Mouse (Mus musculus): Measurements from ENCODE around the gene Gm21209. TPM values are rescaled to one million over a fixed set of nuclear protein-coding genes. Genes with fewer than 3 reads are reported as not detected.
"Not testable (repeated sequence)": the region's sequence is repeated elsewhere in the genome, so short reads cannot be mapped to it uniquely, and the experiment has no call there.

Gm21209 gene
- not detected in 2 replicates for polyA plus RNA-seq (2015; fragmentation: Nextera tagmentation; extraction: Ambion mirVana)

GRCm38 (mm10) chrY:49570856-49571255 lies at the start of gene Gm21209:
Gene Gm21209 (plus strand): TSS chrY:49571156.
- H3K9ac ChIP-seq (ENCODE audit: low read depth, low read length); H3K27me3 ChIP-seq (replicated peaks; ENCODE audit: control insufficient read depth, insufficient read depth, low read length); H3K4me1 ChIP-seq (ENCODE audit: control insufficient read depth, insufficient read depth, low read depth, low read length); ATAC-seq; H3K4me3 ChIP-seq (ENCODE audit: low read length); H3K27ac ChIP-seq (ENCODE audit: low read depth, low read length); H3K9me3 ChIP-seq (ENCODE audit: control insufficient read depth, low read length); H3K4me2 ChIP-seq (ENCODE audit: low read length); H3K36me3 ChIP-seq (ENCODE audit: control insufficient read depth, insufficient read depth, low read length): not testable (repeated sequence)
- no CpG with 5 or more reads among the region's 6 CpGs for WGBS

All from hindbrain, embryonic 16.5 days (tissue).